Mouse (Mus musculus): ENCODE data around the gene H2-T3. TPM values are rescaled to one million over a fixed set of nuclear protein-coding genes. Genes with fewer than 3 reads are reported as not detected.
"Not testable (repeated sequence)": the region's sequence is repeated elsewhere in the genome, so short reads cannot be mapped to it uniquely, and the experiment has no call there.

H2-T3 gene
- polyA plus RNA-seq, 1 experiment from 2014 or later, result not detected

DNA sequence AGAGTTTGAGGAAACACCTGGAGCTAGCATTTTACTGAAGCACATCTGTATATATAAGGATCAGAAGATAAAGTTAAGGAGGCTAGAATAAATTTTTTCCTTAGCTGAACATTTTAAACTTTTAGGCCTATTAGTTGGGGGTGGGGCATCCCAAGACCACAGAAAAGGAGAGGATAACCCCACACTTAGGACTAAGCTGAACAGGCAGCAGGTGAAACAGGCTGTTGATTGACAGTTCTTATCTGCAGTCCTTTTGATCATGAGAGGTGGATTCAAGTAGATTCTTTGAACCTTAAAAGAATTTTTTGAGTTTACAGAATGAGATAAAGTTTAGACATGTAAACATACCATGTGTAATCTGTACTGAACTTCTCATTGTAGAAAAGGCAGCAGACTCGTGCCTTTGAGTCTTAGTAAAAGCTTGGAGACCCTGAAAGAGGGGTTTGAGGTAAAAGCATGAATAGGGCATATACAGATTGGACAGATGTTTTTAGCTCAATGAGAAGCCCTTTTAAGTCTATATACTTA lies 19.7 kb downstream of the H2-T3 start:
- Histone ChIP-seq H3K36me3 (no peaks in the 10 kb centered on the region), H3K27ac (no peak overlapping the region), H3K4me2 (no peak overlapping the region), H3K27me3 (peaks cover 59% of the 10 kb centered on the region), H3K4me1 (replicated peaks) (0 out of 2 replicates have a peak, but pooled peaks cover 10% of the 10 kb centered on the region), H3K9me3 (no peaks in the 10 kb centered on the region), H3K9ac (no peak overlapping the region), H3K4me3 (no peak overlapping the region)
- 51% methylated on average over 1 of the region's 1 CpGs for WGBS
- ATAC-seq (ENCODE audit: low FRiP score), result no peak

DNA sequence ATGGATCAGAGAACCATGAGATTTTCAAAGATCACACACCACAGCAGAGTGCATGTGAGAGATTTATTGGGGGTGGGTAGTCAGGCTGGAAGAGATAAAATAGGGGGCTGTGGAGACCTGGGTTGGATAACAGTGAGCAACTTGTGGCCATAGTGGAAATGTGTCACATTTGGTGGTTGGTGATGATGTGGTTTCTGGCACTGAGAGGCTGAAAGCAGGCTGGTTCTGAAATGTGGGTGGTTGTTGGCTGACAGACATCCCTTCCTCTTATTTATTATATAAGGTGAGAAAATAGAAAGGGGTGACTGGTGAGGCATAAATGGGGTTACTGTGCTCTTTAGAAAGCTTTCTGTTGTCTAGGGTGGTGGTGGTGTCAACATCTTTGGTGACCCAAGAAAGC lies 20.3 kb downstream of the H2-T3 start:
- no peak for ATAC-seq (ENCODE audit: low FRiP score)
- Histone ChIP-seq H3K27ac (no peak overlapping the region), H3K36me3 (no peaks in the 10 kb centered on the region), H3K4me2 (no peak overlapping the region), H3K9me3 (no peaks in the 10 kb centered on the region), H3K4me3 (no peak overlapping the region), H3K9ac (no peak overlapping the region), H3K27me3 (peaks cover 65% of the 10 kb centered on the region), H3K4me1 (replicated peaks) (0 out of 2 replicates have a peak, but pooled peaks cover 10% of the 10 kb centered on the region)

DNA sequence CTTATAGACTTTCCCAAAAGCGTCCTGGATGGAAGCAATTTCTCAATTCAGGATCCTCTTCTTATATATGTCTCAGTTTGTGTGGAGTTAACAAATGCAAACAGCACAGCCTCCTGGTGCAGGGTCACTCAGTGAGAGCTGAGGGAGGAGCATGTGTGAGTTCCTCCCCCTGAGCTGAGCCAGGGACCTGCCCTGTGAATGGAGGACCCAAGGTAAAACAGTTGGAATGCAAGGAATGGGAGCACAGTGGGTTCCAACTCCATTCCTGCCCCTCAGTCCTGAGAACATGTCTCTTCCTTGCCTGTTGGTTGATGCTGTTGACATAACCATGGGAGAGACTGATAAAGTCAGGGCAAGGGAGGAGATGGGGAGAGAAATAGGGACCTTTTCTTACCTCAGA lies 21.0 kb downstream of the H2-T3 start:
- H3K9ac ChIP-seq; H3K4me3 ChIP-seq; ATAC-seq (ENCODE audit: low FRiP score); H3K9me3 ChIP-seq; H3K4me2 ChIP-seq; H3K4me1 ChIP-seq (replicated peaks); H3K27ac ChIP-seq; H3K36me3 ChIP-seq: not testable (repeated sequence)
- WGBS, result 55% methylated on average over 1 of the region's 1 CpGs
- H3K27me3 ChIP-seq, result peaks cover 70% of the 10 kb centered on the region

DNA sequence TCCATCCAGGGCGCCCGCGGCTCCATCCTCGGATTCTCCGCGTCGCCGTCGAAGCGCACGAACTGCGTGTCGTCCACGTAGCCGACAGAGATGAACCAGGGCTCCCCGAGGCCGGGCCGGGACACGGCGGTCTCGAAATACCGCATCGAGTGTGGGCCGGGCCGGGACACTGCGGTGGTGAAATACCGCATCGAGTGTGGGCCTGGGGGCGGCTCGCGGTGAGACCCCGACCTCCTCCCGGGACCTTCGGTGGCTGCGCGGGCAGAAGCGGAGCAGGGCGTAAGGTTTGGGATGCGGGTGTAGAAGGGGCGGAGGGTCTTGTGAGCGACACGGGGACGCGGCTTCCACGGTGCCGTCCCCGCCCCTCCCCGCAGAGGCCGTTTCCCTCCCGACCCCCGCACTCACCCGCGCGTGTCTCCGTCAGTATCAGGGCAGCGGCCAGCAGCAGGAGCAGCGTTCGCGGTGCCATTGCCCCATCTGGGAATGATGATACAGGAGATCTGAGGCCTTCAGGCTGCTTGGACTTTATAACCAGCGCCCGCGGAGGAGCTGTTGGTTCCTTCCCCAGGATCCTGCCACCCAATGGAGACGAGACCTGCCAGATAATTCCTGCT lies 21.9 kb downstream of the H2-T3 start, which contains the start of gene Gm8909:
Gene Gm8909 (minus strand): TSS at position 499 of the 614 bp plus-strand sequence.
- H3K4me1 ChIP-seq (replicated peaks), result 0 out of 2 replicates have a peak, but pooled peaks cover 10% of the 10 kb centered on the region
- H3K4me2 ChIP-seq, result peak within 1 kb of the TSS; percentile 41
- 2% methylated on average over 63 of the region's 63 CpGs for WGBS
- peaks cover 77% of the 10 kb centered on the region for H3K27me3 ChIP-seq
- no peak for ATAC-seq (ENCODE audit: low FRiP score)
- H3K9ac ChIP-seq, result no peak within 1 kb of the TSS
- no peak within 1 kb of the TSS for H3K27ac ChIP-seq
- no peaks in the 10 kb centered on the region for H3K36me3 ChIP-seq
- H3K4me3 ChIP-seq, result peak within 1 kb of the TSS; percentile 26
- no peaks in the 10 kb centered on the region for H3K9me3 ChIP-seq

DNA sequence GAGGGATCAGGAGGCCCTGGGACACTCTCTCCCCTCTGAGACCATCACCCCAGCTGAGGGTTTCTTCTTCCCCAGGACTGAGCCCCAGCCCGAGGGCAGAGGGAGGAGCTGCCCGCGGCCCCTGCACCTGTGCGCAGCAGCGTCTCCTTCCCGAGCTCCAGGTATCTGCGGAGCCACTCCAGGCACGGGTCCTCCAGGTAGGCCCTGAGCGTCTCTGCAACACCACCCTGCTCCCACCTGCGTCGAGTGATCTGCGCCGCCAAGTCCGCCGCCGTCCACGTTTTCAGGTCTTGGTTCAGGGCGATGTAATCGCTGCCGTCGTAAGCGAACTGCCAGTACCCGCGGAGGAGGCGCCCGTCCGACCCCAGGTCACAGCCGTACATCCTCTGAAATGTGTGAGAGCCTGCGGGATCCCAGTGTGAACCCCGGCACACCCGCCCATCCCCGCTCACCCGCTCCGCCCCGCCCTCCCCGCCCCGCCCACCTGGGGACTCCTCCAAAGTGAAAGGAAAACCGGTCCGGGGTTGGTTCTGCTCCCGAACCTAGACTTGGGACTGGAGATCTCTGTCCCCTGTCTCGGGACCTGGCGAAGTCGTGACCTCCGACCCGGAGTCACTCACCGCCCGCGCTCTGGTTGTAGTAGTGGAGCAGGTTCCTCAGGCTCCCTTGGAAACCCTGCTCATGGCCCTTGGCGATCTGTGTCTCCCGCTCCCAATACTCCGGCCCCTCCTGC lies 22.6 kb downstream of the H2-T3 start:
- Histone ChIP-seq H3K4me2 (peak overlapping the region; percentile 41), H3K36me3 (no peaks in the 10 kb centered on the region), H3K4me1 (replicated peaks) (0 out of 2 replicates have a peak, but pooled peaks cover 10% of the 10 kb centered on the region), H3K4me3 (peak overlapping the region; percentile 26), H3K27me3 (peaks cover 83% of the 10 kb centered on the region), H3K27ac (no peak overlapping the region), H3K9ac (no peak overlapping the region), H3K9me3 (no peaks in the 10 kb centered on the region)
- WGBS, result 1% methylated on average over 51 of the region's 51 CpGs
- no peak for ATAC-seq (ENCODE audit: low FRiP score)

DNA sequence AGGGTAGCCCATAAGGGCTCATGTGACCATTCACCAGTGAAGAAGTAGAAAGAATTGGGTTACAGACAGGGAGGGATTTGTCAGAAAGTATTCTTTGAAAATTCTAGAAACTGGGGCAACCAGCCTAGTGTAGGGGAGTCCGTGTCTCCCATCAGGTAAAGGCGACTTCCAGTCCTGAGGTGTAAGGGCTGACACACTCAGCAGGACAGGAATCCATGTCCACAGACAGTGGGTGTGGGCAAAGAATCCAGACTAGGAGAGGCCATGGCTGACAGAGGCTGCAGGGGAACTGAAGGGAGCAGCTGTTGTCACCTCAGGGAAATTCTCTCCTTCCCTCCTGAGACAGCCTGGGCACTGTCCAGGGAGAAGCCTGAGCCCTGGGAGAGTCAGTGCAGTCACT lies 23.2 kb downstream of the H2-T3 start:
- H3K27ac ChIP-seq; ATAC-seq (ENCODE audit: low FRiP score); H3K9ac ChIP-seq; H3K4me3 ChIP-seq; H3K4me1 ChIP-seq (replicated peaks); H3K9me3 ChIP-seq; H3K36me3 ChIP-seq; H3K4me2 ChIP-seq: not testable (repeated sequence)
- H3K27me3 ChIP-seq, result peaks cover 89% of the 10 kb centered on the region
- 27% methylated on average over 2 of the region's 2 CpGs for WGBS

DNA sequence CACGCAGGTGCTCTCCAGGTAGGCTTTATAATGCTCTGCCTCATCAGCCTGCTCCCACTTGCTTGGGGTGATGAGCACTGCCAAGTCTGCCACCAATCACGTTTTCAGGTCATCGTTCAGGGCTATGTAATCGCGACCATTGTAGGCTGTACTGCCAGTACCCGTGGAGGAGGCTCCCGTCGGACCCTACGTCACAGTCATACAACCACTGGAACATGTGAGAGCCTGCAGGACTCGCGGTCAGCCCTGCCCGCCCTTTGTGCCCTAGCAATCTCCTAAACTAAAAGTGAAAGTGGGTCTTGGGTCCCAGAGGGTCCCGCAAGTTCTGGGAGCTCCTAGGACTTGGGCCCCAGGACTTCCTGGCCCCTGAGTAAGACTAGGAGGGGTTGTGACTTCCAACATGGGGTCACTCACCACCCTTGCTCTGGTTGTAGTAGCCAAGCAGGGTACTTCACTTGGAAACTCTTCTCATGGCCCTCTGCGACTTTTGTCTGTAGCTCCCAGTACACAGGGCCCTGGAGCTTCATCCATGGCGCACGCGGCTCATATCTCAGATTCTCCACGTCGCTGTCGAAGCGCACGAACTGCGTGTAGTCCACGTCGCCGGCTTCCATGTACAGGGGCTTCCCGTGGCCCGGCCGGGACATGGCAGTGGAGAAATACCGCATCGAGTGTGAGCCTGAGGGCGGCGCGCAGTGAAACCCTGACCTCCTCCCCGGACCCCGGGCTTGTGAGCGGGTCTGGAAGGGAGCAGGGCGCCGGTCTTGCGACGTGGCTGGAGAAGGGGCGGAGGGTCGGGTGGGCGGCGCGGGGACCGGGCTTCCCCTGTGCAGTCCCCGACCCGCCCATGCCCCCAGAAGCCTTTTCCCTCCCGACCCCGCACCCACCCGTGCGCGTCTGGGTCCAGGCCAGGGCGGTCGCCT lies 28.7 kb downstream of the H2-T3 start:
- 2% methylated on average over 53 of the region's 56 CpGs for WGBS
- no peaks in the 10 kb centered on the region for H3K36me3 ChIP-seq

DNA sequence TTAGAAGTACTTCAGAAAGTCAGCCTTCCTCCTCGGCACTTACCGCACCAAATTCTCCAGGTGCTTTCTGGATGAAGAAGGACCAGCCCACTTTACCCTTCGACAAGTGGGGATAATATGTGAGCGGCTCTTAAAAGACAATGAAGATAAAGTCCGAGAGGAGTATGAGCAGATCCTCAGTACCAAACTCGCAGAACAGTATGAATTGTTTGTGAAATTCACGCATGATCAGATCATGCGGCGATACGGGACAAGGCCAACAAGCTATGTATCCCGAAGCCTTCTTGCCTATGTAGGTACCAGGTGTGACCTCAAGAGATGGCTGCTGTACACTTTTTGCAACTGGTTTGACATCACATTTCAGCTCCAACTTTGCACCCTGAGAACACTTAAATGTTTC lies 31.8 kb downstream of the H2-T3 start:
- 10% methylated on average over 11 of the region's 11 CpGs for WGBS
- ATAC-seq (ENCODE audit: low FRiP score); H3K27ac ChIP-seq; H3K9me3 ChIP-seq; H3K9ac ChIP-seq; H3K4me1 ChIP-seq (replicated peaks); H3K36me3 ChIP-seq: not testable (repeated sequence)
- Histone ChIP-seq H3K27me3 (peaks cover 94% of the 10 kb centered on the region), H3K4me2 (peak overlapping the region; percentile 49), H3K4me3 (peak overlapping the region; percentile 26; the same call in 1 of the 2 replicates)

More for the DNA sequence above, 28.7 kb downstream of the H2-T3 start:
- H3K4me3 ChIP-seq, result peak overlapping the region; percentile 7; the same call in 1 of the 2 replicates
- no peak overlapping the region for H3K27ac ChIP-seq
- H3K4me1 ChIP-seq (replicated peaks), result peaks cover 5% of the 10 kb centered on the region
- H3K9ac ChIP-seq, result no peak overlapping the region
- no peaks in the 10 kb centered on the region for H3K9me3 ChIP-seq
- peaks cover 94% of the 10 kb centered on the region for H3K27me3 ChIP-seq
- H3K4me2 ChIP-seq, result peak overlapping the region; percentile 15; the same call in 1 of the 2 replicates
- ATAC-seq (ENCODE audit: low FRiP score), result no peak

DNA sequence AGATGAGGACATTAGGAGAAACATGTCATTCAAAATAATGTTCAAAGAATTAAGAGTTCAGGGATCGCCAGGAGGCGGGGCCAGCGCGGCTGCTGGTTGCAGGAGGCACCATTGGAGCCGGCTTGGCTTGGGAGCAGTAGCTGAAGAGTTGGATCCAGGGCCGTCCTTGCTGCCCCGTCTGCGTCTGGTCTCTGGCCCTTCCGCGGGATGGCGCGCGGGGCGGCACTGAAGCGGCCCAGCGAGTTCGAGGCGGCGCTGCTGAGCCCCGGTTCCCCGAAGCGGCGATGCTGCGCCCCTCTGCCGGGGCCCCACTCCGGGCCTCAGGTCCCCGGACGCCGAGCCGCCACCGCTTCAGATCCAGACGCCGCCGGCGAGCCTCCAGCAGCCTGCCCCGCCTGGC lies 32.3 kb downstream of the H2-T3 start:
- not testable (repeated sequence) for H3K36me3 ChIP-seq; ATAC-seq (ENCODE audit: low FRiP score); H3K4me1 ChIP-seq (replicated peaks); H3K27ac ChIP-seq; H3K9me3 ChIP-seq; H3K9ac ChIP-seq
- under 1% methylated on average over 36 of the region's 36 CpGs for WGBS
- Histone ChIP-seq H3K4me3 (peak overlapping the region; percentile 26), H3K27me3 (peaks cover 94% of the 10 kb centered on the region), H3K4me2 (peak overlapping the region; percentile 49)

DNA sequence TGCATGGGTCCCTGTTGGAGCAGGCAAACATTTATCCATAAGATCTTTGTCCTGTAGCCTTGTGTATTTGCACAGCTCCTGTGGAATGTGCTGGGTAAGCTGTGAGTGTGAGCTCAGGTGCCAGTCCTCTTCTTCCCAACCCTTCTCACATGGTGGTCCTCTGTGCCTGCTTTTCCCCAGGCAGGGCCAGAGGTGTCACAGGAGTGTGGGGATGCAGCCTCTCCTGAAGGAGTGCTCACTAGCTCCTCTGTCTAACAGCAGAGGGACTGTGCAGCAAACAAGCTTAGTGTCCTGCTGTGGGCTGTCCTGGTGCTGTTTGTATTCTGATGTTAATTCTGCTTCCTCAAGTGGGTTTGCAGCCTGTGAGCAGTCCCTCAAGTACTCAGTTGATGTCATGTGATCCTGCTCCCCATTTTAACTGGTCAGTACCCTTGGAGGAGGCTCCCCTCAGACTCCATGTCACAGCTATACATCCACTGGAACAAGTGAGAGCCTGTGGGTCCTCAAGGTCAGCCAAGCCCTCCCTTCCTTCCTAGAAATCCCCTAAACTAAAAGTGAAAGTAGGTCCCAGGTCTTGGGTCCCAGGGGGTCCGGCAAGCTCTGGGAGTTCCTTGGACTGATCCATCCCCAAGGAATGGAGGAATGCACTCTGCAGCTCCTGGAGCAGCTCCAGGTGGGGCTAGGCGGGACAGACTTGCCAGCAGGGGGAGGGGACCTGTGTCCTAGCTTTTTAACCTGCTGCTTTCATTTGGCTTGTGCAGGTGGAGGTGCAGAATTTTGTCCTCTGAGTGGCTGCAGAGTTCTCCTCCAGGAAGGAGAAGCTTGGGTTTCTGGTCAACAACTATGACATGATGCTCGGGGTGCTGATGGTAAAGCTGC lies 35.6 kb downstream of the H2-T3 start:
- Histone ChIP-seq H3K9me3 (no peaks in the 10 kb centered on the region), H3K36me3 (no peaks in the 10 kb centered on the region), H3K4me1 (replicated peaks) (peaks cover 5% of the 10 kb centered on the region), H3K27me3 (peaks cover 79% of the 10 kb centered on the region), H3K9ac (no peak overlapping the region), H3K4me3 (no peak overlapping the region), H3K27ac (no peak overlapping the region), H3K4me2 (no peak overlapping the region)
- 27% methylated on average over 3 of the region's 3 CpGs for WGBS
- no peak for ATAC-seq (ENCODE audit: low FRiP score)

DNA sequence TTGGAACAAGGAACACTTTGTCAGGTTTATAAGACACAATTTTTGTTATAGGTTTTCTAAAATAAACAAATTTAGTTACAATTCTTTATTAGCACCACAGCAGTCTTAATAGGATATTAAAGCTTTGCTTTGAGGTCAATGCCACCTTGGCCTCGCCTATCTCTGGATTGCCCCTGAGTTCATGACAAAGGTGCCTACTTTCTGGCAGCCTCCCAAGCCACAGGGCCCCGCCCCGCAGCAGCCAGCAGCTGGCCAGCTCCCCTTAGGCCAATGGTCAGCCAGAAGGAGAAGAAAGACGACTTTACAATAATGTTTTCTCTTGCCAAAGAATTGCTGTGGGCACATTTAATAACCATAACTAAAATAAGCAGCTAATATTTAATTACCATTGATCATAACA lies 38.9 kb downstream of the H2-T3 start:
- WGBS, result 59% methylated on average over 4 of the region's 4 CpGs
- not testable (repeated sequence) for H3K4me2 ChIP-seq; H3K4me3 ChIP-seq; H3K4me1 ChIP-seq (replicated peaks); H3K9ac ChIP-seq; H3K9me3 ChIP-seq; H3K27ac ChIP-seq; H3K36me3 ChIP-seq; ATAC-seq (ENCODE audit: low FRiP score)
- peaks cover 72% of the 10 kb centered on the region for H3K27me3 ChIP-seq

Data from hindbrain, embryonic 13.5 days (tissue).